Mouse (Mus musculus) layer of hippocampus, postnatal 14 days (tissue): ENCODE results near the gene Letmd1. TPM values are rescaled to one million over a fixed set of nuclear protein-coding genes. Genes with fewer than 3 reads are reported as not detected.
"Not testable (repeated sequence)": the region's sequence is repeated elsewhere in the genome, so short reads cannot be mapped to it uniquely, and the experiment has no call there.

Experiments used
- DNase-seq, 2 experiments: peaks; one replicate each; pipeline ENCODE4 v3.0.0; 2021 to 2022; ENCODE audit warnings: low spot score in 2 of 2, mixed read lengths in 1 of 2
- total RNA-seq, 2 experiments: library from RNA; stranded (reverse); gene quantifications; 2 replicates each; pipeline ENCODE4 v1.2.3; 2021

The Letmd1 gene
- total RNA-seq, 2 experiments from 2014 or later, result 61.1 to 66.6 TPM

GRCm38 (mm10) chr15:100494647-100495046 is 25.8 kb downstream of the Letmd1 start:
- DNase-seq, result peak; percentile 41 to 50

- peak; percentile 95 to 96 for DNase-seq
Observed at GRCm38 (mm10) chr15:100495102-100495501, 26.3 kb downstream of the Letmd1 start, which contains the start of gene Csrnp2. Gene Csrnp2, minus strand, starts transcription at chr15:100495488.

- not testable (repeated sequence) for DNase-seq
Observed at GRCm38 (mm10) chr15:100499506-100499905, 30.7 kb downstream of the Letmd1 start.

- DNase-seq, result no peak
Observed at GRCm38 (mm10) chr15:100508454-100509167, 39.8 kb downstream of the Letmd1 start.

GRCm38 (mm10) chr15:100510072-100510471 is 41.2 kb downstream of the Letmd1 start:
- no peak for DNase-seq

- no peak for DNase-seq
Observed at GRCm38 (mm10) chr15:100513387-100513786, 44.6 kb downstream of the Letmd1 start.

- DNase-seq, result no peak
Observed at GRCm38 (mm10) chr15:100515121-100515520, 46.3 kb downstream of the Letmd1 start.

- DNase-seq, result no peak
Observed at GRCm38 (mm10) chr15:100520306-100520705, 51.5 kb downstream of the Letmd1 start.

- no peak for DNase-seq
Observed at GRCm38 (mm10) chr15:100525405-100525804, 56.6 kb downstream of the Letmd1 start.

GRCm38 (mm10) chr15:100527900-100528299 is 59.1 kb downstream of the Letmd1 start:
- DNase-seq, result no peak

Other genes starting within 250 kb of the Letmd1 start
- gene Atf1, start 241.2 kb upstream of the Letmd1 start, total RNA-seq, result 10 to 100 TPM; 15.1 to 16.3 TPM
- gene Tmprss12, start 188.2 kb upstream of the Letmd1 start, total RNA-seq, result not detected
- gene Mettl7a1, start 164.9 kb upstream of the Letmd1 start, total RNA-seq, result 10 to 100 TPM; 22.3 to 26.8 TPM
- gene Mettl7a3, start 134.1 kb upstream of the Letmd1 start, total RNA-seq, result not detected
- not detected for gene Methig1, start 115.9 kb upstream of the Letmd1 start, total RNA-seq
- gene Mettl7a2, start 115.8 kb upstream of the Letmd1 start, total RNA-seq, result under 1 TPM; 0.37 to 0.55 TPM
- gene Higd1c, start 104.5 kb upstream of the Letmd1 start, total RNA-seq, result not detected
- not detected for gene Gm5475, start 46.9 kb upstream of the Letmd1 start, total RNA-seq
- 10 to 100 TPM; 61.4 to 65.1 TPM for gene Slc11a2, start 44.0 kb upstream of the Letmd1 start, total RNA-seq
- gene Csrnp2, start 26.5 kb downstream of the Letmd1 start, total RNA-seq, result 10 to 100 TPM; 27.6 to 28.9 TPM
- 10 to 100 TPM; 31.1 to 31.6 TPM for gene Tfcp2, start 83.0 kb downstream of the Letmd1 start, total RNA-seq
- 10 to 100 TPM; 93.9 to 99.1 TPM for gene Pou6f1, start 131.0 kb downstream of the Letmd1 start, total RNA-seq
- gene Dazap2, start 146.3 kb downstream of the Letmd1 start, total RNA-seq, result 100 to 1,000 TPM; 105 to 107 TPM
- gene Smagp, start 167.9 kb downstream of the Letmd1 start, total RNA-seq, result 1 to 10 TPM; 2.1 to 2.7 TPM
- 1 to 10 TPM; 4.6 to 5.0 TPM for gene Bin2, start 200.5 kb downstream of the Letmd1 start, total RNA-seq
- gene Cela1, start 218.9 kb downstream of the Letmd1 start, total RNA-seq, result 1 to 10 TPM; 1.7 to 1.9 TPM